Comparison of ENCODE assay signal across 33 mouse cellular contexts in genomic region chr6:49028708-49029107, GRCm38 (mm10). TPM values are rescaled to one million over a fixed set of nuclear protein-coding genes. Genes with fewer than 3 reads are reported as not detected.
A peak's percentile ranks its signal among the peaks of the same experiment; 100 is the strongest.
DNase-seq lines count a peak whose midpoint lies in the region; ATAC-seq and TF ChIP-seq lines count a peak whose summit lies in the region.
"Had no signal": no experiment of that assay in that cellular context is flagged by ENCODE, and none has a peak within 500 bp of the region (broad histone marks: within the 10 kb centered on the region; RNA-seq: fewer than 3 reads in every experiment).

No protein-coding gene starts in this region.

- H3K4me1 ChIP-seq in intestine, embryonic 14.5 days (replicated peaks; ENCODE audit: control insufficient read depth, insufficient read depth, low read length), result no peaks in the 10 kb centered on the region
- 0 out of 2 replicates have a peak, but pooled peaks cover 8% of the 10 kb centered on the region for H3K4me1 ChIP-seq in intestine, embryonic 16.5 days (ENCODE audit: control insufficient read depth, insufficient read depth, low read length)
- H3K4me1 ChIP-seq in stomach, embryonic 14.5 days (ENCODE audit: control insufficient read depth, insufficient read depth, low read length), result peaks cover 2% of the 10 kb centered on the region; the same call in 1 of the 2 replicates
- no peaks in the 10 kb centered on the region for H3K4me1 ChIP-seq in stomach, postnatal 0 days (replicated peaks; ENCODE audit: control insufficient read depth, insufficient read depth)
- no peaks in the 10 kb centered on the region for H3K4me1 ChIP-seq in kidney, embryonic 16.5 days (ENCODE audit: insufficient read depth, low read length)
- peaks cover 5% of the 10 kb centered on the region; the same call in 1 of the 2 replicates for H3K4me1 ChIP-seq in limb, embryonic 10.5 days
- H3K4me1 ChIP-seq: heart, embryonic 12.5 days; heart, embryonic 15.5 days; hindbrain, embryonic 13.5 days had no signal

- no peak for TF ChIP-seq CTCF in stomach, postnatal 0 days (IDR thresholded peaks at IDR 0.05; ENCODE audit: low read depth)

- no peak overlapping the region for H3K9ac ChIP-seq in intestine, embryonic 14.5 days (ENCODE audit: low read length)
- H3K9ac ChIP-seq in intestine, embryonic 16.5 days (ENCODE audit: low read depth, low read length), result peak overlapping the region; percentile 38; the same call in 1 of the 2 replicates
- H3K9ac ChIP-seq in stomach, embryonic 14.5 days (replicated peaks; ENCODE audit: low read depth, low read length), result no peak overlapping the region
- H3K9ac ChIP-seq in stomach, postnatal 0 days (ENCODE audit: low read length), result no peak overlapping the region
- H3K9ac ChIP-seq in kidney, embryonic 16.5 days (replicated peaks; ENCODE audit: low read length), result no peak overlapping the region
- H3K9ac ChIP-seq: forebrain, embryonic 13.5 days; heart, embryonic 12.5 days; heart, embryonic 15.5 days; hindbrain, embryonic 13.5 days had no signal

- H3K27ac ChIP-seq in intestine, embryonic 14.5 days (ENCODE audit: low read depth), result peak overlapping the region; percentile 55; the same call in 1 of the 2 replicates
- H3K27ac ChIP-seq in intestine, embryonic 16.5 days (ENCODE audit: low read length), result peak overlapping the region; percentile 89
- peak overlapping the region; percentile 48; the same call in 1 of the 2 replicates for H3K27ac ChIP-seq in stomach, embryonic 14.5 days (ENCODE audit: low read length)
- peak overlapping the region; percentile 88 for H3K27ac ChIP-seq in stomach, postnatal 0 days (replicated peaks)
- H3K27ac ChIP-seq in kidney, embryonic 16.5 days (ENCODE audit: low read length), result no peak overlapping the region
- no peak overlapping the region for H3K27ac ChIP-seq in limb, embryonic 10.5 days
- H3K27ac ChIP-seq: forebrain, embryonic 10.5 days; forebrain, embryonic 13.5 days; heart, embryonic 15.5 days; hindbrain, embryonic 10.5 days; hindbrain, embryonic 13.5 days; hindbrain, postnatal 0 days had no signal

- H3K4me2 ChIP-seq in intestine, embryonic 14.5 days (ENCODE audit: low read length), result no peak overlapping the region
- H3K4me2 ChIP-seq in intestine, embryonic 16.5 days (ENCODE audit: low read depth, low read length), result no peak overlapping the region
- no peak overlapping the region for H3K4me2 ChIP-seq in stomach, embryonic 14.5 days (replicated peaks; ENCODE audit: low read depth, low read length)
- H3K4me2 ChIP-seq in stomach, postnatal 0 days (replicated peaks; ENCODE audit: low read depth), result no peak overlapping the region
- H3K4me2 ChIP-seq in kidney, embryonic 16.5 days (replicated peaks; ENCODE audit: low read depth, low read length), result no peak overlapping the region
- H3K4me2 ChIP-seq: forebrain, embryonic 13.5 days; heart, embryonic 12.5 days; heart, embryonic 15.5 days; hindbrain, embryonic 13.5 days had no signal

- no peak for TF ChIP-seq EP300 in stomach, postnatal 0 days (optimal IDR thresholded peaks at IDR 0.05)

- H3K4me3 ChIP-seq in intestine, embryonic 14.5 days (ENCODE audit: low read depth, low read length), result no peak overlapping the region
- H3K4me3 ChIP-seq in intestine, embryonic 16.5 days (ENCODE audit: low read length), result no peak overlapping the region
- no peak overlapping the region for H3K4me3 ChIP-seq in stomach, embryonic 14.5 days (ENCODE audit: low read depth, low read length)
- no peak overlapping the region for H3K4me3 ChIP-seq in stomach, postnatal 0 days (ENCODE audit: low read depth, low read length)
- no peak overlapping the region for H3K4me3 ChIP-seq in kidney, embryonic 16.5 days (ENCODE audit: low read length)
- no peak overlapping the region for H3K4me3 ChIP-seq in limb, embryonic 10.5 days
- H3K4me3 ChIP-seq: forebrain, embryonic 10.5 days; forebrain, embryonic 13.5 days; heart, embryonic 12.5 days; heart, embryonic 15.5 days; hindbrain, embryonic 10.5 days; hindbrain, embryonic 13.5 days had no signal

- no peaks in the 10 kb centered on the region for H3K27me3 ChIP-seq in intestine, embryonic 14.5 days (replicated peaks; ENCODE audit: control insufficient read depth, insufficient read depth, low read length)
- no peaks in the 10 kb centered on the region for H3K27me3 ChIP-seq in intestine, embryonic 16.5 days (replicated peaks; ENCODE audit: control insufficient read depth, insufficient read depth, low read length)
- no peaks in the 10 kb centered on the region for H3K27me3 ChIP-seq in stomach, embryonic 14.5 days (ENCODE audit: control insufficient read depth, insufficient read depth, low read length)
- no peaks in the 10 kb centered on the region for H3K27me3 ChIP-seq in stomach, postnatal 0 days (ENCODE audit: control insufficient read depth, insufficient read depth, low read length)
- H3K27me3 ChIP-seq in kidney, embryonic 16.5 days (ENCODE audit: insufficient read depth, low read length), result no peaks in the 10 kb centered on the region
- H3K27me3 ChIP-seq in limb, embryonic 10.5 days (ENCODE audit: low read depth, poor library complexity, severe bottlenecking), result no peaks in the 10 kb centered on the region
- H3K27me3 ChIP-seq: heart, embryonic 15.5 days; hindbrain, embryonic 13.5 days had no signal

- H3K9me3 ChIP-seq in intestine, embryonic 14.5 days (ENCODE audit: control insufficient read depth, low read length), result no peaks in the 10 kb centered on the region
- H3K9me3 ChIP-seq in intestine, embryonic 16.5 days (ENCODE audit: control insufficient read depth, low read length), result no peaks in the 10 kb centered on the region
- H3K9me3 ChIP-seq in stomach, embryonic 14.5 days (ENCODE audit: control insufficient read depth, low read depth, low read length), result no peaks in the 10 kb centered on the region
- no peaks in the 10 kb centered on the region for H3K9me3 ChIP-seq in stomach, postnatal 0 days (ENCODE audit: control insufficient read depth, low read length)
- no peaks in the 10 kb centered on the region for H3K9me3 ChIP-seq in kidney, embryonic 16.5 days (ENCODE audit: low read length)
- no peaks in the 10 kb centered on the region for H3K9me3 ChIP-seq in limb, embryonic 10.5 days (replicated peaks)
- H3K9me3 ChIP-seq: forebrain, embryonic 10.5 days; forebrain, embryonic 13.5 days; heart, embryonic 12.5 days; heart, embryonic 15.5 days; hindbrain, embryonic 10.5 days; hindbrain, embryonic 13.5 days had no signal

- 65% methylated on average over 3 of the region's 3 CpGs for WGBS in intestine, embryonic 14.5 days
- WGBS in intestine, embryonic 16.5 days, result 62% methylated on average over 3 of the region's 3 CpGs
- WGBS in stomach, embryonic 14.5 days, result 70% methylated on average over 3 of the region's 3 CpGs
- 64% methylated on average over 3 of the region's 3 CpGs for WGBS in stomach, postnatal 0 days
- 86% methylated on average over 3 of the region's 3 CpGs for WGBS in kidney, embryonic 16.5 days
- WGBS in limb, embryonic 10.5 days, result 91% methylated on average over 3 of the region's 3 CpGs

- DNase-seq in intestine, embryonic 14.5 days (ENCODE audit: low spot score), result no peak
- peak; percentile 39 for DNase-seq in stomach, postnatal 0 days (ENCODE audit: low spot score)
- DNase-seq in limb, embryonic 10.5 days (ENCODE audit: low spot score), result no peak
- no peak for DNase-seq in left cerebral cortex, adult 18-20 months (ENCODE audit: low spot score in 2 of 2)
- DNase-seq: adrenal gland, adult 8-10 months; adrenal gland, postnatal 25 days; cerebellum, adult 18-20 months; cerebellum, adult 9-10 months; cerebellum, postnatal 14 days; gastrocnemius, postnatal 10 days; heart, postnatal 10 days; heart, postnatal 36 days had no signal

- ATAC-seq in intestine, embryonic 14.5 days (replicated peaks; ENCODE audit: low FRiP score, low TSS enrichment, low read depth), result peak; percentile 54; the same call in 1 of the 2 replicates
- ATAC-seq in intestine, embryonic 16.5 days, result peak; percentile 55
- ATAC-seq in stomach, embryonic 14.5 days (ENCODE audit: insufficient number of reproducible peaks, insufficient read depth, low FRiP score, low read depth), result no peak
- no peak for ATAC-seq in stomach, postnatal 0 days (ENCODE audit: low FRiP score, low TSS enrichment)
- no peak for ATAC-seq in kidney, embryonic 16.5 days (ENCODE audit: low FRiP score, low TSS enrichment)
- ATAC-seq: activated CD4-positive, CD25-positive, alpha-beta regulatory T cell, adult 4 months; forebrain, embryonic 13.5 days; forebrain, embryonic 16.5 days; hindbrain, postnatal 0 days had no signal

- no peaks in the 10 kb centered on the region for H3K36me3 ChIP-seq in intestine, embryonic 14.5 days (ENCODE audit: control insufficient read depth, insufficient read depth, low read length)
- H3K36me3 ChIP-seq in intestine, embryonic 16.5 days (ENCODE audit: control insufficient read depth, insufficient read depth, low read length), result no peaks in the 10 kb centered on the region
- H3K36me3 ChIP-seq in stomach, embryonic 14.5 days (ENCODE audit: control insufficient read depth, insufficient read depth, low read length), result no peaks in the 10 kb centered on the region
- no peaks in the 10 kb centered on the region for H3K36me3 ChIP-seq in stomach, postnatal 0 days (ENCODE audit: control insufficient read depth, insufficient read depth, low read length)
- no peaks in the 10 kb centered on the region for H3K36me3 ChIP-seq in kidney, embryonic 16.5 days (ENCODE audit: insufficient read depth, low read length)
- H3K36me3 ChIP-seq in limb, embryonic 10.5 days, result no peaks in the 10 kb centered on the region
- H3K36me3 ChIP-seq: forebrain, embryonic 10.5 days; heart, embryonic 12.5 days; heart, embryonic 15.5 days; hindbrain, embryonic 10.5 days; hindbrain, embryonic 13.5 days had no signal

RNA-seq across cellular contexts. Expression of gene Gpnmb, which starts 7.6 kb away (rescaled TPM):
- polyA plus RNA-seq in intestine, embryonic 14.5 days (2014; fragmentation: Nextera tagmentation; extraction: Ambion mirVana), result 0.34 and 0.47 TPM in 2 replicates
- polyA plus RNA-seq in intestine, embryonic 16.5 days (2015; fragmentation: Nextera tagmentation; extraction: Ambion mirVana), result 0.12 and 0.15 TPM in 2 replicates
- 0.31 and 0.45 TPM in 2 replicates for polyA plus RNA-seq in stomach, embryonic 14.5 days (2014; fragmentation: Nextera tagmentation; extraction: Ambion mirVana)
- 2.1 and 3.9 TPM in 2 replicates for polyA plus RNA-seq in stomach, postnatal 0 days (2015; fragmentation: Nextera tagmentation; extraction: Ambion mirVana)
- 0.26 and 0.39 TPM in 2 replicates for polyA plus RNA-seq in kidney, embryonic 16.5 days (2015; fragmentation: Nextera tagmentation; extraction: Ambion mirVana)
- polyA plus RNA-seq in limb, embryonic 10.5 days (2016; fragmentation: Nextera tagmentation; extraction: Ambion mirVana), result 0.23 and 0.33 TPM in 2 replicates
- total RNA-seq in left cerebral cortex, adult 18-20 months (2021), result 1 to 10 TPM; 1.9 to 2.8 TPM
- total RNA-seq: MEL had no signal

RNA-seq across cellular contexts. Expression of gene Svs1, which starts 42.0 kb away (rescaled TPM):
- polyA plus RNA-seq in intestine, embryonic 14.5 days (2014; fragmentation: Nextera tagmentation; extraction: Ambion mirVana), result not detected in 2 replicates
- polyA plus RNA-seq in intestine, embryonic 16.5 days (2015; fragmentation: Nextera tagmentation; extraction: Ambion mirVana), result not detected in 2 replicates
- polyA plus RNA-seq in stomach, embryonic 14.5 days (2014; fragmentation: Nextera tagmentation; extraction: Ambion mirVana), result not detected in 2 replicates
- polyA plus RNA-seq in stomach, postnatal 0 days (2015; fragmentation: Nextera tagmentation; extraction: Ambion mirVana), result not detected in 2 replicates
- polyA plus RNA-seq in kidney, embryonic 16.5 days (2015; fragmentation: Nextera tagmentation; extraction: Ambion mirVana), result not detected in 2 replicates
- not detected in 2 replicates for polyA plus RNA-seq in limb, embryonic 10.5 days (2016; fragmentation: Nextera tagmentation; extraction: Ambion mirVana)
- total RNA-seq in left cerebral cortex, adult 18-20 months (2021), result not detected
- total RNA-seq: gastrocnemius, adult 18-20 months; gastrocnemius, postnatal 10 days; gastrocnemius, postnatal 36 days; granulocyte monocyte progenitor cell, adult 5-6 weeks; heart, adult 8-10 months; heart, postnatal 10 days; heart, postnatal 36 days; hindbrain, postnatal 0 days; MEL had no signal
- polyA plus RNA-seq: activated CD4-positive, CD25-positive, alpha-beta regulatory T cell, adult 4 months; C2C12; CD4-positive, CD25-positive, alpha-beta regulatory T cell, adult 4 months; embryonic facial prominence, embryonic 11.5 days; embryonic facial prominence, embryonic 14.5 days; forebrain, embryonic 10.5 days; forebrain, embryonic 13.5 days; forebrain, embryonic 16.5 days; heart, embryonic 12.5 days; heart, embryonic 15.5 days; hindbrain, embryonic 10.5 days; hindbrain, embryonic 13.5 days; hindbrain, postnatal 0 days had no signal

RNA-seq across cellular contexts. Expression of gene Malsu1, which starts 44.9 kb away (rescaled TPM):
- 74.9 and 82.9 TPM in 2 replicates for polyA plus RNA-seq in intestine, embryonic 14.5 days (2014; fragmentation: Nextera tagmentation; extraction: Ambion mirVana)
- polyA plus RNA-seq in intestine, embryonic 16.5 days (2015; fragmentation: Nextera tagmentation; extraction: Ambion mirVana), result 69.1 and 74.4 TPM in 2 replicates
- 73.1 and 75.8 TPM in 2 replicates for polyA plus RNA-seq in stomach, embryonic 14.5 days (2014; fragmentation: Nextera tagmentation; extraction: Ambion mirVana)
- 76.6 and 87.6 TPM in 2 replicates for polyA plus RNA-seq in stomach, postnatal 0 days (2015; fragmentation: Nextera tagmentation; extraction: Ambion mirVana)
- 62.8 and 72.2 TPM in 2 replicates for polyA plus RNA-seq in kidney, embryonic 16.5 days (2015; fragmentation: Nextera tagmentation; extraction: Ambion mirVana)
- polyA plus RNA-seq in limb, embryonic 10.5 days (2016; fragmentation: Nextera tagmentation; extraction: Ambion mirVana), result 69.1 and 69.8 TPM in 2 replicates
- 10 to 100 TPM; 23.8 to 34.4 TPM for total RNA-seq in left cerebral cortex, adult 18-20 months (2021)

RNA-seq across cellular contexts. Expression of gene Doxl2, which starts 53.9 kb away (rescaled TPM):
- not detected in 2 replicates for polyA plus RNA-seq in intestine, embryonic 14.5 days (2014; fragmentation: Nextera tagmentation; extraction: Ambion mirVana)
- polyA plus RNA-seq in intestine, embryonic 16.5 days (2015; fragmentation: Nextera tagmentation; extraction: Ambion mirVana), result not detected in 2 replicates
- polyA plus RNA-seq in stomach, embryonic 14.5 days (2014; fragmentation: Nextera tagmentation; extraction: Ambion mirVana), result not detected in 2 replicates
- not detected in 2 replicates for polyA plus RNA-seq in stomach, postnatal 0 days (2015; fragmentation: Nextera tagmentation; extraction: Ambion mirVana)
- not detected in 2 replicates for polyA plus RNA-seq in kidney, embryonic 16.5 days (2015; fragmentation: Nextera tagmentation; extraction: Ambion mirVana)
- polyA plus RNA-seq in limb, embryonic 10.5 days (2016; fragmentation: Nextera tagmentation; extraction: Ambion mirVana), result not detected in 2 replicates
- total RNA-seq in left cerebral cortex, adult 18-20 months (2021), result not detected
- total RNA-seq: adrenal gland, postnatal 25 days; gastrocnemius, adult 18-20 months; gastrocnemius, postnatal 10 days; gastrocnemius, postnatal 36 days; granulocyte monocyte progenitor cell, adult 5-6 weeks; heart, adult 8-10 months; heart, postnatal 10 days; heart, postnatal 36 days; hindbrain, postnatal 0 days; MEL had no signal
- polyA plus RNA-seq: C2C12; CD4-positive, CD25-positive, alpha-beta regulatory T cell, adult 4 months; embryonic facial prominence, embryonic 11.5 days; embryonic facial prominence, embryonic 14.5 days; forebrain, embryonic 10.5 days; forebrain, embryonic 13.5 days; forebrain, embryonic 16.5 days; heart, embryonic 12.5 days; heart, embryonic 15.5 days; hindbrain, embryonic 10.5 days; hindbrain, embryonic 13.5 days; hindbrain, postnatal 0 days had no signal

Comparison
In these comparisons a context has a peak if more than half of its experiments do, and no peak if none do; other contexts are left out.
1. ATAC-seq: peak in intestine, embryonic 14.5 days (single experiment) and intestine, embryonic 16.5 days (single experiment); none in stomach, embryonic 14.5 days (single experiment), stomach, postnatal 0 days (single experiment) and kidney, embryonic 16.5 days (single experiment).
2. H3K27ac ChIP-seq: peak in intestine, embryonic 14.5 days (single experiment), intestine, embryonic 16.5 days (single experiment), stomach, embryonic 14.5 days (single experiment) and stomach, postnatal 0 days (single experiment); none in kidney, embryonic 16.5 days (single experiment) and limb, embryonic 10.5 days (single experiment).